Mouse (Mus musculus) bone marrow, adult 2 months (tissue): ENCODE results near the gene Ankrd33b.

Experiments used
- CTCF ChIP-seq: fragments of 200-500 bp; IDR thresholded peaks from 2 replicates; pipeline ENCODE4 v1.5.1; 2011; ENCODE audit warnings: low read length, control low read depth; ENCODE audit not compliant: control insufficient read depth, insufficient read depth
- POLR2A ChIP-seq: fragments of 200-500 bp; IDR thresholded peaks from 2 replicates; pipeline ENCODE4 v1.6.1; 2011; ENCODE audit warnings: low read depth, mild to moderate bottlenecking, control low read depth, low read length, borderline replicate concordance; ENCODE audit not compliant: control insufficient read depth

- TF ChIP-seq POLR2A (no peak), CTCF (no peak)
These were observed 46.8 kb upstream of the Ankrd33b start for GRCm38 (mm10) chr15:31414179-31414898.
